Mouse (Mus musculus): ENCODE measurements around the gene Ppp1r14b. TPM values are rescaled to one million over a fixed set of nuclear protein-coding genes. Genes with fewer than 3 reads are reported as not detected.

Gene Ppp1r14b
- polyA plus RNA-seq, 1 experiment, result 151 TPM

DNA sequence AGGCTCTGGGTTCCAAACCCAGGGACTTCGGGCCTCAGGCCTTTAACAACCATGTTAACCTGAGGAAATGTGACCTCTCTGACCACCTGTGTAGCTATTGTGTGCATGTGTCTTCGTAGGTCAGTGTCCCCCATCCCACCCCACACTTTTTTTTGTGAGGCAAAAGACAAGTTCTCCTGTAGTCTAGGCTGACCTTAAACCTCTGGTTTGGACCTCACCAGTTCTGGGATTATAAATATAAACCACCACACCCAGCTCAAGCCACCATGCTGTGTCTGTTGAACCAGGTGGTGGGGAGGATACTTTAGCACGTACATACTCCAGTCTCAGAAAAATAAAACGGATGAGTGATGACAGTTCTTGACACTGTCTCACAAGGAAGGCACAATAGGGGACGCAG lies 24.8 kb upstream of the Ppp1r14b start:
- Histone ChIP-seq H3K27me3 (ENCODE audit: control insufficient read depth, insufficient read depth, low read length, poor library complexity, severe bottlenecking) (no peaks in the 10 kb centered on the region), H3K36me3 (ENCODE audit: control insufficient read depth, insufficient read depth, low read length, poor library complexity, severe bottlenecking) (no peaks in the 10 kb centered on the region), H3K9ac (ENCODE audit: low read depth, poor library complexity, severe bottlenecking) (no peak overlapping the region), H3K27ac (ENCODE audit: insufficient read depth, low read length) (no peak overlapping the region), H3K4me3 (ENCODE audit: low read depth, low read length) (no peak overlapping the region), H3K9me3 (replicated peaks; ENCODE audit: control insufficient read depth, insufficient read depth, low read length, poor library complexity, severe bottlenecking) (no peaks in the 10 kb centered on the region), H3K4me1 (ENCODE audit: control insufficient read depth, insufficient read depth, low read length) (peaks cover 3% of the 10 kb centered on the region)
- no peak for TF ChIP-seq CTCF (IDR thresholded peaks at IDR 0.05; ENCODE audit: low read depth, low read length)
- TF ChIP-seq EP300 (IDR thresholded peaks at IDR 0.05; ENCODE audit: insufficient read depth, low read depth, low read length), result no peak
- no peak for TF ChIP-seq POLR2A (IDR thresholded peaks at IDR 0.05; ENCODE audit: insufficient read depth, low read length)

DNA sequence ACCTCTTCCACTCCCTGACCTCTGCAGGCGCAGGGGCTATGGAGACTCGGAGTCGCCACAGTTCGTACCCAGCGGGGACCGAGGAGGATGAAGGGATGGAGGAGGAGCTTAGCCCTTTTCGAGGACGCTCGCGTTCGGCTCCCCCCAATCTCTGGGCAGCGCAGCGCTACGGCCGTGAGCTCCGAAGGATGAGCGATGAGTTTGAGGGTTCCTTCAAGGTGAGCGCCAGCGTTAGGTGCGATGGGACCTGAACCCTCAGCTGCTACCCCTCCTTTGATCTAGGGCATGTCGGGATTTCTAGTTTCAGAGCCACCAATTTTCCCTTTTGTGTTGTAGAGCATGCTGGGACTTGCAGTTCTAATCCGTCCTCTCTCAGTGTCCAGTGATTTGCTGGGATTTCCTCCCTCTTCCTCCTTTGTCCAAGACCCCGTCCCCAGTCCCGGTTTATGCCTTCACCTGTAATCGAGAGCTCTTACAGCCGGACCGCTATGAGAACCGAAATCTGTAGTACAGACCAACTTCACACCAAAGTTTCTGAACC lies 24.1 kb upstream of the Ppp1r14b start:
- no peaks in the 10 kb centered on the region for H3K9me3 ChIP-seq (replicated peaks; ENCODE audit: control insufficient read depth, insufficient read depth, low read length, poor library complexity, severe bottlenecking)
- H3K9ac ChIP-seq (ENCODE audit: low read depth, poor library complexity, severe bottlenecking), result peak overlapping the region; percentile 75
- no peak for TF ChIP-seq CTCF (IDR thresholded peaks at IDR 0.05; ENCODE audit: low read depth, low read length)
- TF ChIP-seq EP300 (IDR thresholded peaks at IDR 0.05; ENCODE audit: insufficient read depth, low read depth, low read length), result no peak
- peak; percentile 79 for TF ChIP-seq POLR2A (IDR thresholded peaks at IDR 0.05; ENCODE audit: insufficient read depth, low read length)
- H3K4me1 ChIP-seq (ENCODE audit: control insufficient read depth, insufficient read depth, low read length), result peaks cover 3% of the 10 kb centered on the region
- H3K36me3 ChIP-seq (ENCODE audit: control insufficient read depth, insufficient read depth, low read length, poor library complexity, severe bottlenecking), result no peaks in the 10 kb centered on the region
- peak overlapping the region; percentile 90 for H3K27ac ChIP-seq (ENCODE audit: insufficient read depth, low read length)
- peak overlapping the region; percentile 85 for H3K4me3 ChIP-seq (ENCODE audit: low read depth, low read length)
- H3K27me3 ChIP-seq (ENCODE audit: control insufficient read depth, insufficient read depth, low read length, poor library complexity, severe bottlenecking), result no peaks in the 10 kb centered on the region

DNA sequence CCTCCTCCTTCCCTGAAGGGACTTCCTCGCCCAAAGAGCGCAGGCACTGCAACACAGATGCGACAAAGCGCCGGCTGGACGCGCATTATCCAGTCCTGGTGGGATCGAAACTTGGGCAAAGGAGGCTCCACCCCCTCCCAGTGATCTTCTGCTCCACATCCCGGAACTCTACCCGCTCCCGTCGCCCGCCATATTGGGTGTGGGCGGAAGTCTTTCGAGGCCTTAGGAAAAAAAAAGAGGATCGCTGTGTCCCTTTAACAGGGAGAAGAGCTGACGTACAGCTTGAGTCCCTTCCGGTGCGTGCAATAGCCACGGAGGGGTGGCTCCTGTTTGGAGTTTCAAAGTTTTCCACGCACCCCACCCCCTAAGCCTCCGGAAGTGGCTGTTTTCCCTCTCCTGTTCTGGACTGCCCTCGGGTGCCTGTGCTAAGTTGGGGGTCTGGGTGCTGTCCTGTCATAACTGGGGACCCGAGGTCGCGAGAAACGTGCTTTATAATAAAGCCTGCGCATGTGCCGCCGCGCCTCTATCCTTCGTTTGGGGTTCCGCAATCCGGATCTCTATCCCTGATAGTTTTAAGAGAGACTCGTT lies 23.3 kb upstream of the Ppp1r14b start:
- Histone ChIP-seq H3K4me1 (ENCODE audit: control insufficient read depth, insufficient read depth, low read length) (peaks cover 3% of the 10 kb centered on the region), H3K9me3 (replicated peaks; ENCODE audit: control insufficient read depth, insufficient read depth, low read length, poor library complexity, severe bottlenecking) (no peaks in the 10 kb centered on the region), H3K4me3 (ENCODE audit: low read depth, low read length) (peak overlapping the region; percentile 85), H3K9ac (ENCODE audit: low read depth, poor library complexity, severe bottlenecking) (peak overlapping the region; percentile 75), H3K27ac (ENCODE audit: insufficient read depth, low read length) (peak overlapping the region; percentile 90), H3K27me3 (ENCODE audit: control insufficient read depth, insufficient read depth, low read length, poor library complexity, severe bottlenecking) (no peaks in the 10 kb centered on the region), H3K36me3 (ENCODE audit: control insufficient read depth, insufficient read depth, low read length, poor library complexity, severe bottlenecking) (no peaks in the 10 kb centered on the region)
- peak; percentile 49 for TF ChIP-seq POLR2A (IDR thresholded peaks at IDR 0.05; ENCODE audit: insufficient read depth, low read length)
- no peak for TF ChIP-seq EP300 (IDR thresholded peaks at IDR 0.05; ENCODE audit: insufficient read depth, low read depth, low read length)
- no peak for TF ChIP-seq CTCF (IDR thresholded peaks at IDR 0.05; ENCODE audit: low read depth, low read length)

DNA sequence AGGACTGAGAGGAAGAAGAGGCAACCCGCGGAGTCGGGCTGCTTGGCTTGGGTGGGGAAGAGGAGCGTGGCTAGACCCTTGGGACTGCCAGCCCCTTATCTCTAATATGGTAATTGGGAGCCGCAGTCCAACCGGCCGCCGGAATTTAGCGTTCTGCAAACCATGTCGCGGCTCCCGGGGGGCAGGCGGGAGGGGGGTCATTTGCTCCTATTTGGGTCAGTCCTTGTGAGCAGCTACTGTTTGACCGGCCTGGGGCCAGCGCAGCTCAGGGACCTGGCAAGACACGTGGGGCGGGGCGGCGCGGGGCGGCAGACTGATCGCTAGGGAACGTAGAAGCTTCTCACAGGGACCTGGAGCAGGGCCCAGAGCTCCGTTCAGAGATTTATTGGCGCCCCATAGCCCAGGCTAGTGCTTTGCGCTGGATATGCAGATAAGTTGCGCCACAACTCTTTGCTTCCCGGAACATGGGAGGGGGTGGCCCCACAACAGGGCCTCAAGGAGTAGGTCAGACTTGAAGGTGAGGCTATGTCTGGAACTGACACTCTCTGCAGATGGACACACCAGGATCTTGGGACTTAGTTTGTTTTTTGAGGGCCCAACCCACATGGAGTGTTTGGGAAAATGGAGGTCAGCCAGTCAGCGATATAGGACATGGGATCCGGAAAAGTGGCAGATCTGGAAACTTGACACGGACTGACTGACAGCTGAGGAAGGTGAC lies 22.6 kb upstream of the Ppp1r14b start:
- peak overlapping the region; percentile 75 for H3K9ac ChIP-seq (ENCODE audit: low read depth, poor library complexity, severe bottlenecking)
- H3K4me3 ChIP-seq (ENCODE audit: low read depth, low read length), result peak overlapping the region; percentile 85
- H3K36me3 ChIP-seq (ENCODE audit: control insufficient read depth, insufficient read depth, low read length, poor library complexity, severe bottlenecking), result no peaks in the 10 kb centered on the region
- TF ChIP-seq EP300 (IDR thresholded peaks at IDR 0.05; ENCODE audit: insufficient read depth, low read depth, low read length) (no peak), CTCF (IDR thresholded peaks at IDR 0.05; ENCODE audit: low read depth, low read length) (no peak), POLR2A (IDR thresholded peaks at IDR 0.05; ENCODE audit: insufficient read depth, low read length) (no peak)
- H3K9me3 ChIP-seq (replicated peaks; ENCODE audit: control insufficient read depth, insufficient read depth, low read length, poor library complexity, severe bottlenecking), result no peaks in the 10 kb centered on the region
- H3K27ac ChIP-seq (ENCODE audit: insufficient read depth, low read length), result peak overlapping the region; percentile 72
- peaks cover 3% of the 10 kb centered on the region for H3K4me1 ChIP-seq (ENCODE audit: control insufficient read depth, insufficient read depth, low read length)
- H3K27me3 ChIP-seq (ENCODE audit: control insufficient read depth, insufficient read depth, low read length, poor library complexity, severe bottlenecking), result no peaks in the 10 kb centered on the region

DNA sequence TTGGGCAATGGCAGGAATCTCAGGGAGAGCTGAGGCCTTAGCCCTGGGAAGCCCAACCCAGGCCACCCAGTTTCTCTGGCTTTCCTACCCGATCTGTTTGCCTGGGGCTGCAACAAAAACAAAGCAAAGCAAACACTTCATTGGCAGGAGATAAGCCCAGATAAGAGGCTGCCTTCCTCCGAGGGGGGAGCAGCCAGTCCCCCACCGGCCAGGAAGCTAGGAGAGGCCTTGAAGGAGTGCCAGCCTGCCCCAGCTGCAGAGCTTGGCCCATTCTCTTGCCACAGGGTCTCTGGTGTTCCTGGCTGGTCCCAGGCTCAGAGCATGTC lies 22.1 kb upstream of the Ppp1r14b start:
- Histone ChIP-seq H3K4me3 (ENCODE audit: low read depth, low read length) (no peak overlapping the region), H3K27me3 (ENCODE audit: control insufficient read depth, insufficient read depth, low read length, poor library complexity, severe bottlenecking) (no peaks in the 10 kb centered on the region), H3K4me1 (ENCODE audit: control insufficient read depth, insufficient read depth, low read length) (peaks cover 3% of the 10 kb centered on the region), H3K9ac (ENCODE audit: low read depth, poor library complexity, severe bottlenecking) (peak overlapping the region; percentile 75; the same call in 1 of the 2 replicates), H3K36me3 (ENCODE audit: control insufficient read depth, insufficient read depth, low read length, poor library complexity, severe bottlenecking) (no peaks in the 10 kb centered on the region), H3K9me3 (replicated peaks; ENCODE audit: control insufficient read depth, insufficient read depth, low read length, poor library complexity, severe bottlenecking) (no peaks in the 10 kb centered on the region), H3K27ac (ENCODE audit: insufficient read depth, low read length) (peak overlapping the region; percentile 72; the same call in 1 of the 2 replicates)
- TF ChIP-seq POLR2A (IDR thresholded peaks at IDR 0.05; ENCODE audit: insufficient read depth, low read length) (no peak), EP300 (IDR thresholded peaks at IDR 0.05; ENCODE audit: insufficient read depth, low read depth, low read length) (no peak), CTCF (IDR thresholded peaks at IDR 0.05; ENCODE audit: low read depth, low read length) (no peak)

DNA sequence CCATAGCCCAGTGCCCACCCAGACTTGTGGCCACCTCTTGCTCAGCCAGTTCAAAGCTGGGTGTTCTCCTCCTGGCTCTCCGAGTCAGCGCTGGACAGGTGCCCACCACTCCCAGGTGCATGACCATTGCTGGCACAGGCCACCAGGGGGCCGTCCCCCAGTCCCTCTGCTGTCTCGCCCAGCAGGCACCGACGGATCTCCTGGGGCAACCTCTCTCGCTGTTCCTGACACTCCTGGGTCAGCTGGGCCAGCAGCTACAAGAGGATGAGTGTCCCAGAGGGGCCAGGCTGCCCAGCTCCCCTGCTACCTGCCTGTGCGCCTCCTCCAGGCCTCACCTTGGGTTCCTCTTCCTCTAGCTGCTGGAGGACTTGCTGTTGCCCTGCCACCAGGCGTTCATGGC lies 20.7 kb upstream of the Ppp1r14b start:
- H3K9ac ChIP-seq (ENCODE audit: low read depth, poor library complexity, severe bottlenecking), result no peak overlapping the region
- H3K9me3 ChIP-seq (replicated peaks; ENCODE audit: control insufficient read depth, insufficient read depth, low read length, poor library complexity, severe bottlenecking), result no peaks in the 10 kb centered on the region
- no peak overlapping the region for H3K27ac ChIP-seq (ENCODE audit: insufficient read depth, low read length)
- H3K36me3 ChIP-seq (ENCODE audit: control insufficient read depth, insufficient read depth, low read length, poor library complexity, severe bottlenecking), result peaks cover 2% of the 10 kb centered on the region; the same call in 1 of the 2 replicates
- TF ChIP-seq CTCF (IDR thresholded peaks at IDR 0.05; ENCODE audit: low read depth, low read length), result peak; percentile 44
- TF ChIP-seq POLR2A (IDR thresholded peaks at IDR 0.05; ENCODE audit: insufficient read depth, low read length), result no peak
- TF ChIP-seq EP300 (IDR thresholded peaks at IDR 0.05; ENCODE audit: insufficient read depth, low read depth, low read length), result no peak
- H3K4me1 ChIP-seq (ENCODE audit: control insufficient read depth, insufficient read depth, low read length), result no peaks in the 10 kb centered on the region
- H3K4me3 ChIP-seq (ENCODE audit: low read depth, low read length), result no peak overlapping the region
- no peaks in the 10 kb centered on the region for H3K27me3 ChIP-seq (ENCODE audit: control insufficient read depth, insufficient read depth, low read length, poor library complexity, severe bottlenecking)

Data from ES-Bruce4 (cell line).